ENCODE assay signal across 8 mouse cellular contexts in genomic region chr17:85090120-85091099, GRCm38 (mm10). TPM values are rescaled to one million over a fixed set of nuclear protein-coding genes. Genes with fewer than 3 reads are reported as not detected.
DNase-seq lines count a peak whose midpoint lies in the region; ATAC-seq lines count a peak whose summit lies in the region.

TSS of gene Prepl (minus strand) at chr17:85090241.
TSS of gene Camkmt (plus strand) at chr17:85090552.

- peak; percentile 93 for ATAC-seq in megakaryocyte progenitor cell, adult 5-6 weeks (replicated peaks; ENCODE audit: poor library complexity)

- peak; percentile 99 for DNase-seq in adipocyte (ENCODE audit: low spot score)
- DNase-seq in embryo, embryonic 10 days (ENCODE audit: low spot score): peak; percentile 98
- DNase-seq in gastrocnemius, postnatal 10 days: peak; percentile 89
- DNase-seq in induced T-regulatory cell, adult 2 months (ENCODE audit: low read depth): peak; percentile 99
- peak; percentile 91 to 97 for DNase-seq in left cerebral cortex, adult 9 months (ENCODE audit: low spot score in 2 of 2)
- DNase-seq in right cerebral cortex, postnatal 14 days: peak; percentile 92
- peak; percentile 90 to 96 for DNase-seq in urinary bladder, postnatal 36 days (ENCODE audit: low spot score in 2 of 2)

RNA-seq across cellular contexts. Expression of gene Prepl, which starts in this region (rescaled TPM):
- 100 to 1,000 TPM; 141 to 144 TPM for total RNA-seq in gastrocnemius, postnatal 10 days (2021)
- total RNA-seq in megakaryocyte progenitor cell, adult 5-6 weeks (2015): 29.0 and 36.8 TPM in 2 replicates
- 24.9 and 30.2 TPM in 2 replicates for total RNA-seq in megakaryocyte progenitor cell, adult 5-6 weeks (2017)

RNA-seq across cellular contexts. Expression of gene Camkmt, which starts in this region (rescaled TPM):
- 1 to 10 TPM; 1.6 to 2.8 TPM for total RNA-seq in gastrocnemius, postnatal 10 days (2021)
- 5.3 and 5.9 TPM in 2 replicates for total RNA-seq in megakaryocyte progenitor cell, adult 5-6 weeks (2015)
- total RNA-seq in megakaryocyte progenitor cell, adult 5-6 weeks (2017): 2.1 and 4.0 TPM in 2 replicates

Comparison
In these comparisons a context has a peak if more than half of its experiments do, and no peak if none do; other contexts are left out.
1. Peak in every context shown above with its lines: DNase-seq and ATAC-seq.